Mouse (Mus musculus) hindbrain, embryonic 13.5 days (tissue): ENCODE measurements around the gene Myrip. TPM values are rescaled to one million over a fixed set of nuclear protein-coding genes. Genes with fewer than 3 reads are reported as not detected.
A peak's percentile ranks its signal among the peaks of the same experiment; 100 is the strongest.

Experiments used
- ATAC-seq: fragments of 200-750 bp; cut with Nextera tagmentation; 2 replicates; pipeline ENCODE4 v1.8.0; 2017; ENCODE audit warnings: moderate TSS enrichment; ENCODE audit not compliant: low FRiP score
- H3K27ac ChIP-seq: fragments of 300-500 bp; sonication (generic); 2 replicates; pipeline ENCODE4 v1.5.1; 2015; ENCODE audit warnings: inconsistent platforms, mild to moderate bottlenecking, moderate library complexity
- H3K27me3 ChIP-seq: fragments of 300-500 bp; sonication (generic); 2 replicates; pipeline ENCODE4 v1.6.1; 2015; ENCODE audit warnings: mild to moderate bottlenecking, inconsistent platforms
- H3K36me3 ChIP-seq: fragments of 300-500 bp; sonication (generic); 2 replicates; pipeline ENCODE4 v1.6.1; 2015; ENCODE audit warnings: mild to moderate bottlenecking, inconsistent platforms
- H3K4me1 ChIP-seq: fragments of 300-500 bp; sonication (generic); replicated peaks from 2 replicates; pipeline ENCODE4 v1.6.1; 2015; ENCODE audit warnings: inconsistent platforms
- H3K4me2 ChIP-seq: fragments of 300-500 bp; sonication (generic); 2 replicates; pipeline ENCODE4 v1.6.1; 2015; ENCODE audit warnings: inconsistent platforms, mild to moderate bottlenecking, moderate library complexity
- H3K4me3 ChIP-seq: fragments of 300-500 bp; sonication (generic); 2 replicates; pipeline ENCODE4 v1.5.1; 2015; ENCODE audit warnings: mild to moderate bottlenecking, inconsistent platforms
- H3K9ac ChIP-seq: fragments of 300-500 bp; sonication (generic); 2 replicates; pipeline ENCODE4 v1.6.1; 2015; ENCODE audit warnings: mild to moderate bottlenecking, inconsistent platforms
- H3K9me3 ChIP-seq: fragments of 300-500 bp; sonication (generic); 2 replicates; pipeline ENCODE4 v1.6.1; 2016; ENCODE audit warnings: inconsistent platforms
- WGBS: fragments of 180-500 bp; shearing (Covaris S2); methylation state at CpG from one replicate; pipeline ENCODE4 v1.1.7; 2015; 5-methylcytosine and 5-hydroxymethylcytosine counted together
- polyA plus RNA-seq: library from polyadenylated mRNA; unstranded; fragments of >200 nt; fragmentation: Nextera tagmentation; extraction: Ambion mirVana; gene quantifications from 2 replicates; pipeline ENCODE4 v1.2.1, GENCODE M21; 2015

Myrip gene
- polyA plus RNA-seq, 1 experiment from 2014 or later, result 4.3 TPM

DNA sequence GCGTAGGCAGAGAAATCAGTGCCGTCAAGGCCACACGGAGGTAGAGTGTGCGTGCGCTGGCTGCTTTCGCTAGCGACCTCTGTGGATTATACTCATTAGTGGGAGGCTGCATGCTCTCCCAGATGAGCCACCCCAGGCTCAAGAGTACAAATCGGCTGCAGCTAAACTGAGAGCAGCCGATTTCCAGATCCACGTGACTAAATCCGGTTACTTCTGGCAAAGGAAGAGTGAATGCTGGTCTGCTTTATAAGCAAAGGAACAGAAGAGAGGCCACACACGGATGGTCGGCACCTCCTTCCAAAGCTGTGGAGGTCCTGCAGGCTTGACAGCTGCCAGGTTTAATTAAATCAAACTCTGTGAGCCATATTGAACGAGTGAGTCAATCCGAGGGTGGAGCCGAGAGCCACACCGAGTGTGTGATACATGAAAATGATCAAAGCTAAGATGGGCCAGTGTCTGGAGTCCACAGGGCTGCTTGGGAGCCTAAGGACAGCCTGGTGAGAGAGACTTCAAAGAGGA is 108.4 kb downstream of the Myrip start:
- no peaks in the 10 kb centered on the region for H3K9me3 ChIP-seq
- 63% methylated on average over 17 of the region's 17 CpGs for WGBS
- 0 out of 2 replicates have a peak, but pooled peaks cover 5% of the 10 kb centered on the region for H3K27me3 ChIP-seq
- 0 out of 2 replicates have a peak, but pooled peaks have one; percentile 36 for ATAC-seq
- H3K27ac ChIP-seq, result peak overlapping the region; percentile 35
- H3K4me3 ChIP-seq, result no peak overlapping the region
- H3K4me2 ChIP-seq, result 0 out of 2 replicates have a peak overlapping the region, but pooled peaks have one; percentile 2
- H3K36me3 ChIP-seq, result no peaks in the 10 kb centered on the region
- H3K9ac ChIP-seq, result no peak overlapping the region
- H3K4me1 ChIP-seq, result 0 out of 2 replicates have a peak, but pooled peaks cover 8% of the 10 kb centered on the region

DNA sequence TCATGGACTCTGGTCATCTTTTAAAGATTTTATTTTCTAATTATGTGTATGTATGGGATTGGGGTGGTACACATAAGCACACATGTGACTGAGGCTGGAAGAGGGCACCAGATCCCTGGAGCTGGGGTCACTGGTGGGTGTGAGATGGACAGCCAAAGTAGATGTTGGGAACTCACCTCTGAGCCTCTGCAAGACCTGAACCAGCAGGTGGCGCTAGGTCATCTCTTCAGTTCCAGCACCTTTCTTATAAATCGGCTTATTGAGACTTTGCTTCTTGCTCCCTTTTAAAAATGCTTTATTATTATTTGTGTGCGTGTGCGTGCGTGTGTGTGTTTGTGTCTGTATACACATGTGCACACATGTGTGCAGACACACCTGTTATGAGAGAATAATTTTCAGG is 109.1 kb downstream of the Myrip start:
- Histone ChIP-seq H3K27ac (no peak overlapping the region), H3K4me1 (0 out of 2 replicates have a peak, but pooled peaks cover 8% of the 10 kb centered on the region), H3K27me3 (0 out of 2 replicates have a peak, but pooled peaks cover 5% of the 10 kb centered on the region), H3K36me3 (no peaks in the 10 kb centered on the region), H3K9me3 (no peaks in the 10 kb centered on the region), H3K4me3 (no peak overlapping the region), H3K9ac (no peak overlapping the region), H3K4me2 (no peak overlapping the region)
- 34% methylated on average over 5 of the region's 5 CpGs for WGBS
- ATAC-seq, result no peak

DNA sequence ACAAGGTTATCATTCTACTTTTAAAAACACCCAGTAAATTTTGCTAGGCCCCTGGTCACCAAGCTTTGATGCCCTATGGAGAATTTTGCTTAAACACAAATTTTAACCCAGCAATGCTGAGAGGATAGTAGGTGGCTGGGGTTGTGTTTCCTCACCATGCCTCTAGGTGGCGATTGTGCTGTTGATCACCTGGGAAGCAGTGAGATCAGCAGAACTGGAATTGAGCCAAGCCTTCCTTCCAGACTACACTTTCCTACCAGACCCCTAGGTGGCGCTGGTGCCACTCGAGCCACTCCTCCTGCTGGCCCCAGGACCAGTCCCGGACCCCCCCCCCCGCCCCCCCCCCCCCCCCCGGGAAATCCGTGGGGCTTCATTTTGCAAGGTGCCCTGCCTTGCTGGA is 114.2 kb downstream of the Myrip start:
- Histone ChIP-seq H3K4me1 (no peaks in the 10 kb centered on the region), H3K36me3 (no peaks in the 10 kb centered on the region), H3K4me3 (no peak overlapping the region), H3K9me3 (no peaks in the 10 kb centered on the region), H3K9ac (no peak overlapping the region), H3K4me2 (no peak overlapping the region), H3K27me3 (0 out of 2 replicates have a peak, but pooled peaks cover 5% of the 10 kb centered on the region), H3K27ac (no peak overlapping the region)
- ATAC-seq, result no peak
- WGBS, result 1% methylated on average over 5 of the region's 7 CpGs

DNA sequence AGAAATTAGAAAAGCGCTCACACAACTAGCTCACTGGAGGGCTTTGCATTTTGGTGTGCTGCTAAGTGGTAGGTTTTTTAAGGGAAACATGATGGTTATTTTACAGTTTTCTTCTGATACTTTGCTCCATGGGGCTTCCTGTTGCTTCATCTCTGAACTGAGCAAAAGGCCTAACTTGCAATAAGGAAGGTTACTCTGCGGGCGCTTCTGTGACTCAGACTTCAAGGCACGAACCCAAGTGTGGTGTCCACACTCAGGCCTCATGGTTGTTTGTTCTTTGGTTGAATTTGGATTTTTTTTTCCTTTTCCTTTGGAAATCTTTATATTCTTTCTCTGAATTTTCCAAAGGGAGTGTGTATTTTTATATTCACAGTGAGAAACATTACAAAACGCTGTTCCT is 114.8 kb downstream of the Myrip start:
- Histone ChIP-seq H3K4me3 (no peak overlapping the region), H3K4me2 (no peak overlapping the region), H3K27ac (no peak overlapping the region), H3K4me1 (no peaks in the 10 kb centered on the region), H3K27me3 (0 out of 2 replicates have a peak, but pooled peaks cover 5% of the 10 kb centered on the region), H3K9me3 (no peaks in the 10 kb centered on the region), H3K36me3 (no peaks in the 10 kb centered on the region), H3K9ac (no peak overlapping the region)
- ATAC-seq, result no peak
- WGBS, result 94% methylated on average over 5 of the region's 5 CpGs

DNA sequence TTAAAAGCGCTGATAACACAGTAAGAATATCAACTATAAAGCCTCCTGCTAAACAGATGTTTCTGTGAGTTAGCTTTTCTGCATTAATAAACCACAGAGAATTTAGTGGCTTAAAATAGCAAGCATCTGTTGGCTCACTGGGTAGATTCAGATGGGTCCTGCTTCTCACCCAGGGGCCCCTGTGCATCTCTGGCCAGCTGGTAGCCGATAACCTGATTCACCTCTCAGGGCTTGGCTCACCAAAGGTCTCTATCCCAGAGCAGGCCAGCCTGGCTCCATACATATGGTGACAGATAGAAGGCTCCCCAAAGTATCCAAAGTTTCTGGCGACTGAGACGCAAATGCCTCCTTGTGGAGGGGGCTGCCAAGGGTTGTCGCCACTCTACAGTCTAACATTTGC is 115.4 kb downstream of the Myrip start:
- H3K4me2 ChIP-seq, result no peak overlapping the region
- no peak for ATAC-seq
- no peak overlapping the region for H3K27ac ChIP-seq
- WGBS, result 82% methylated on average over 5 of the region's 5 CpGs
- H3K4me3 ChIP-seq, result no peak overlapping the region
- no peak overlapping the region for H3K9ac ChIP-seq
- no peaks in the 10 kb centered on the region for H3K36me3 ChIP-seq
- 0 out of 2 replicates have a peak, but pooled peaks cover 5% of the 10 kb centered on the region for H3K27me3 ChIP-seq
- no peaks in the 10 kb centered on the region for H3K9me3 ChIP-seq
- H3K4me1 ChIP-seq, result no peaks in the 10 kb centered on the region

DNA sequence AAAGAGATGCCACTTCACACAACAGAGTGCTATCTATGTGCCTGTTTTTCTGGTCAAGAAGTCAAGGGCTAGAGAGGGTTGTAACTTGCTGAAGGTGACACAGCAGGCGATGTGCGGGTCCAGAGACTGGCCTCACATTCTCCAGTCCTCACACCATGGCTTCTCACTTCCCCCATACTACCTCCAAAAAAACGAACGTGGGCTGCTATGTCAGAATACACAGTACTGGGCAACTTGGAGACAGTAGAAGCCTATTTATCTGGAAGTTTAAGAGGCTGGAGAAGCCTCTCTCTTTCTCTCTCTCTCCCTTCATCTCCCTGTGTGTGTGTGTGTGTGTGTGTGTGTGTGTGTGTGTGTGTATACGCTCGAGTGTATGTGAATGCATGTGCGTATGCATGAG is 117.3 kb downstream of the Myrip start:
- Histone ChIP-seq H3K4me1 (no peaks in the 10 kb centered on the region), H3K9ac (no peak overlapping the region), H3K4me3 (no peak overlapping the region), H3K36me3 (no peaks in the 10 kb centered on the region), H3K27ac (no peak overlapping the region), H3K9me3 (no peaks in the 10 kb centered on the region), H3K4me2 (no peak overlapping the region), H3K27me3 (no peaks in the 10 kb centered on the region)
- 88% methylated on average over 7 of the region's 7 CpGs for WGBS
- ATAC-seq, result no peak

DNA sequence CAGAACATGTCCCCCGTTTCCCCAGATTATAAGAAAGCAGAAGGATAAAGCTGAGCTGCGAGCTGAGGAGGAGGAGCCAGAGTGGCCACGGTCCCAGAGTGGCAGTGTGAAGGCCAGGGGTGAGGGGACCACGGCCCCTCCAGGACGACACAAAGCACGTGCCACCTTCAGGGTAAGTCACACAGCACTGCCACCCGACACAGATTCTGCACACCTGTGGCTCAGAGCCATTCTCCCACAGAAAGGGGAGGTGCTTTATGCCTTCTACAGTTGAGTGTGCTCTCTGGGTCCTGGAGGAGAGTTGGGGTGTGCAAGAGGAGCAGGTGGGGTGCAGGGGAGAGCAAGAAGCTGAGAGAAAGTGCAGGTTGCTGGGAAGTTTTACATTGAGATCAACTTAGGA is 123.3 kb downstream of the Myrip start:
- Histone ChIP-seq H3K4me2 (no peak overlapping the region), H3K4me1 (no peaks in the 10 kb centered on the region), H3K27ac (no peak overlapping the region), H3K36me3 (no peaks in the 10 kb centered on the region), H3K9ac (peak overlapping the region; percentile 24; the same call in 1 of the 2 replicates), H3K27me3 (no peaks in the 10 kb centered on the region), H3K4me3 (no peak overlapping the region), H3K9me3 (no peaks in the 10 kb centered on the region)
- ATAC-seq, result no peak
- 81% methylated on average over 7 of the region's 7 CpGs for WGBS

DNA sequence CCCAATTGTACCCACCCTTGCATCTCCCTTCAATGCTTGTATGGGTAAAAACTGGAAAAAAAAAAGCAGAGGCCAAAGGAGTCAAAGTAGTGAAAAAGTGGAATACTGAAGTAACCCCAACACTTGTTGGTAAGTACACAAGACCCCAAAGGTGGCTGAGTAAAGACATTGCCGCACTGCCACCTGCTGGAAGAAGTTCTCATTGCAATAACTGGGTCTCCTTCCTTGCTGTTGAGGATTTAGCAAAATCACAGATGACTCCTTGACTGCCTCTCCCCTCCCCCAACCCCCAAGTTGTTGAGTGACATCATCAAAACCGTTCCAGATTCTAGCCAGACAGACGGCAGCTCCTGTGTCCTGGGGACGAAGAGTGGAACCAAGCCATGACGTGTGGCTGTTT is 124.5 kb downstream of the Myrip start:
- WGBS, result 43% methylated on average over 5 of the region's 5 CpGs
- ATAC-seq, result no peak
- H3K9ac ChIP-seq, result no peak overlapping the region
- no peak overlapping the region for H3K4me2 ChIP-seq
- H3K27me3 ChIP-seq, result 0 out of 2 replicates have a peak, but pooled peaks cover 1% of the 10 kb centered on the region
- no peak overlapping the region for H3K27ac ChIP-seq
- H3K9me3 ChIP-seq, result no peaks in the 10 kb centered on the region
- no peaks in the 10 kb centered on the region for H3K4me1 ChIP-seq
- no peaks in the 10 kb centered on the region for H3K36me3 ChIP-seq
- no peak overlapping the region for H3K4me3 ChIP-seq

DNA sequence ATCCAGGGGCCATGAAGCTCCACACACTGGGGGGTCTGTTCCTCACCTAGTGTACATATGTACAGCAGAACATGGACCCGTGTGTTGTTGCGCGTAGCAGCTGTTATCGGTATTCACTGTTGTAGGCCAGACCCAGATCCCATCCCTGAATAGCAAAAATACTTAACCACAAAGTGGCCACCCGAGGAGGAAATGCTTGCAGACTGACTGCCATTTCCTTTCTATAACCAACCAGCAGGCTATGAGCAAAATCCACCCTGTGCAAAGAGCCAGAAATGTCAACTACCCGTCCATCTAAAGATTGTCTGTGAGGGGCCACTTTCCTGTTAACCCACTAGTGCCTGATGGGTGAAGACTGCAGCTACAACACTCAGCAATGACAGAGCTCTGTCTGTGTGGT is 126.9 kb downstream of the Myrip start:
- no peak overlapping the region for H3K9ac ChIP-seq
- no peak for ATAC-seq
- WGBS, result 74% methylated on average over 6 of the region's 6 CpGs

DNA sequence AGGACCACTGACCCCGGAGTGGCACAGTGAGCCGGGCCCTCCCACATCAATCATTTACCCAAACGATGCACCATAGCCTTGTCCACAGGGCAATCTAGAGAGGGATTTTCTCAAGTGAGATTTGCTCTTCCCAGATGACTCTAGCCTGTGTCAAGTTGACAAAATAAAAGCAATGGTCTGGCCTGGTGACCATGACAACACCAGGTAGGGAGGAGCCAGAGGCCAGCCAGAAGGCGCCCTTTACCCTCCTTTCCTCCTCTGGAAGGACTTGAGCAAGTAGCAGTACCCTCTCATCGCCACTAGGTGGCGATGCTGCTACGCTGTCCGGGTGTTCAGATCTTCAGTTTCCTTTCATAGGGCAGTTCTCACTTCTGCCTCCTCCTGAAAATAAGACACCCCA is 132.4 kb downstream of the Myrip start:
- Histone ChIP-seq H3K4me2 (no peak overlapping the region), H3K4me3 (no peak overlapping the region), H3K9me3 (no peaks in the 10 kb centered on the region), H3K9ac (no peak overlapping the region), H3K4me1 (no peaks in the 10 kb centered on the region), H3K27ac (no peak overlapping the region), H3K27me3 (peaks cover 15% of the 10 kb centered on the region), H3K36me3 (no peaks in the 10 kb centered on the region)
- WGBS, result 26% methylated on average over 8 of the region's 8 CpGs
- peak; percentile 65; the same call in 1 of the 2 replicates for ATAC-seq

More for the DNA sequence above, 126.9 kb downstream of the Myrip start:
- Histone ChIP-seq H3K4me2 (no peak overlapping the region), H3K4me1 (no peaks in the 10 kb centered on the region), H3K4me3 (no peak overlapping the region), H3K27me3 (peaks cover 12% of the 10 kb centered on the region), H3K27ac (no peak overlapping the region), H3K9me3 (no peaks in the 10 kb centered on the region), H3K36me3 (no peaks in the 10 kb centered on the region)

DNA sequence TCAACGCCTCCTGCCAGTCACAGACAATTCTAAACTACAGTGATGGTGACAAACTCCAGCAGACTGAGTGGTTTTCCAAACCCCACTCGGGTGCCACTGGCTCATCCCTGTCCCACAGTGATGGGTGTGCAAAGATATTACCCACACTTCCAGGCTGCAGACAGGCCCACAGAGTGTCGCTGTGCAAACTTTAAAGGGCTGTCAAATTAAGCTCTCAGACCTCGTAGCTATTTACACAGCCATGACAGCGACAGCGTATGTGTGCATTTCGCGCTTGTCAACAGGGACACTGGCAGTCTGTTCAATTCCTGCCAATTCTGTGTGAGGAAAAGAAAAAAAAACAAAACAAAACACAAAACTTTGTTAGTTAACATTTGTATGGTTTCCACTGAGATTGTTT is 134.5 kb downstream of the Myrip start:
- peaks cover 13% of the 10 kb centered on the region for H3K27me3 ChIP-seq
- no peaks in the 10 kb centered on the region for H3K36me3 ChIP-seq
- H3K27ac ChIP-seq, result no peak overlapping the region
- H3K4me1 ChIP-seq, result no peaks in the 10 kb centered on the region
- no peak overlapping the region for H3K4me3 ChIP-seq
- H3K9me3 ChIP-seq, result no peaks in the 10 kb centered on the region
- WGBS, result 47% methylated on average over 8 of the region's 8 CpGs
- H3K9ac ChIP-seq, result no peak overlapping the region
- ATAC-seq, result no peak
- H3K4me2 ChIP-seq, result no peak overlapping the region

DNA sequence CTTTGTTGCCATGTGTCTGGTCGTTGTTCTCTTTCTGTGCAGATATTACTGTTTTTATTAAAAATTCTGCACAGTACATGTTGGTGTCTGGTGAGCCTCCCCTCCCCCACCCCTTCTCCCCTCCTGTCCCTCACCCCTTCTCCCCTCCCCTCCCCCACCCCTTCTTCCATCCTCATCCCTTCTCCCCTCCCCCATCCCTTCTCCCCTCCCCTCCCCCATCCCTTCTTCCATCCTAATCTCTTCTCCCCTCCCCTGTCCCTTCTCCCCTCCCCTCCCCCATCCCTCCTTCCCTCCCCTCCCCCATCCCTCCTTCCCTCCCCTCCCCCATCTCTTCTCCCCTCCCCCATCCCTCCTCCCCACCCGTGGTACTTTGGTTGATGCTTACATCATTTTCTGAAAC is 135.5 kb downstream of the Myrip start:
- no peak for ATAC-seq
- 61% methylated on average over 2 of the region's 2 CpGs for WGBS
- no peak overlapping the region for H3K4me3 ChIP-seq
- no peaks in the 10 kb centered on the region for H3K4me1 ChIP-seq
- no peak overlapping the region for H3K9ac ChIP-seq
- H3K4me2 ChIP-seq, result no peak overlapping the region
- peaks cover 9% of the 10 kb centered on the region for H3K27me3 ChIP-seq
- no peak overlapping the region for H3K27ac ChIP-seq
- no peaks in the 10 kb centered on the region for H3K36me3 ChIP-seq
- no peaks in the 10 kb centered on the region for H3K9me3 ChIP-seq

DNA sequence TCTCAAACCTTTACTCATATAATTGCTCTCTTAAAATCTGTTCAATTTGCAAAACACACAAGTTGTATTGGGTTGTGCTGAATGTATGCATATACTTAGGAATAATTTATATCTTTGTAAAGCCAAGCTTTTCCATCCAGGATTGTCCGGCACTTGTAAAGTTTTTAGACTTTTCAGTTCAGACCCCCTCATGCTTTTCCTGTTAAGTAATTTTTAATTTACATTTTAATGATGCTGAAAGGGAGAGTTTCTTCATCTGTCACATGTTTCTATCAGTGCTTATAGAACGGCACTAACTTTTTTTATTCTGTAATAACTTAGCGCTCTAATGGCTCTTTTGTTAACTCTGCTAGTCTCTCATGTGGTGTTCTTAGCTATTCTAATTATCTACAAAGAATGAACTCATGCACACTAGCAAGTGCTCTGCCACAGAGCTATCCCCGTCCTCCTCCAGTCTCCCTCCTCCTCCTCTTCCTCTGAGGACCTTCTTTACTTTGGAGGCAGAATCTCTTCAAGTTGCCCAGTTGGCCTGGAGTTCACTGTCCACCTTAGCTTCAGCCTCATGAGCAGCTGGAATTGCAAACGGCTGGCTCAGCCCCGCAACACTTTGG is 136.1 kb downstream of the Myrip start:
- H3K36me3 ChIP-seq, result no peaks in the 10 kb centered on the region
- no peak overlapping the region for H3K4me2 ChIP-seq
- no peak overlapping the region for H3K9ac ChIP-seq
- no peaks in the 10 kb centered on the region for H3K4me1 ChIP-seq
- H3K9me3 ChIP-seq, result no peaks in the 10 kb centered on the region
- H3K27me3 ChIP-seq, result peaks cover 7% of the 10 kb centered on the region
- WGBS, result 48% methylated on average over 6 of the region's 6 CpGs
- no peak overlapping the region for H3K4me3 ChIP-seq
- ATAC-seq, result no peak
- no peak overlapping the region for H3K27ac ChIP-seq
